Mouse (Mus musculus) spleen, adult 10 weeks (tissue): ENCODE results near the gene Zyg11a. TPM values are rescaled to one million over a fixed set of nuclear protein-coding genes. Genes with fewer than 3 reads are reported as not detected.

ENCODE experiments used
- polyA plus RNA-seq: library from polyadenylated mRNA; stranded (reverse); fragments of 350-450 nt; fragmentation: Illumina TruSeq; extraction: RNeasy Lipid Tissue Mini Kit (QIAGEN cat#74804); gene quantifications from one replicate; pipeline ENCODE4 v1.2.3, GENCODE M21; 2015; ENCODE audit warnings: low replicate concordance; ENCODE audit not compliant: insufficient read depth

Zyg11a gene
- not detected for polyA plus RNA-seq

GRCm38 (mm10) chr4:108217332-108218179, at the start of gene Zyg11a:
TSS of gene Zyg11a (minus strand) at chr4:108218048.

GRCm38 (mm10) chr4:108165152-108165895, 52.5 kb downstream of the Zyg11a start, which contains the start of gene Echdc2:
TSS of gene Echdc2 (plus strand) at chr4:108165437.

GRCm38 (mm10) chr4:108144880-108145279, 73.0 kb downstream of the Zyg11a start, which contains the start of gene Scp2:
TSS of gene Scp2 (minus strand) at chr4:108144998.

Other genes with a start within 250 kb of the Zyg11a start
- not detected for gene Slc1a7, start 249.7 kb downstream of the Zyg11a start, polyA plus RNA-seq
- 2.0 TPM for gene Podn, start 121.6 kb downstream of the Zyg11a start, polyA plus RNA-seq
- 311 TPM for gene Scp2, start 73.0 kb downstream of the Zyg11a start, polyA plus RNA-seq
- gene Echdc2, start 52.6 kb downstream of the Zyg11a start, polyA plus RNA-seq = 1.8 TPM
- 35.5 TPM for gene Zyg11b, start 83.0 kb upstream of the Zyg11a start, polyA plus RNA-seq
- 6.9 TPM for gene Coa7, start 110.1 kb upstream of the Zyg11a start, polyA plus RNA-seq
- not detected for gene Shisal2a, start 165.3 kb upstream of the Zyg11a start, polyA plus RNA-seq
- 2.6 TPM for gene Gpx7, start 188.9 kb upstream of the Zyg11a start, polyA plus RNA-seq
- gene Tut4, start 241.4 kb upstream of the Zyg11a start, polyA plus RNA-seq = 114 TPM